Mouse (Mus musculus): ENCODE measurements around the gene Slc6a6.

DNA sequence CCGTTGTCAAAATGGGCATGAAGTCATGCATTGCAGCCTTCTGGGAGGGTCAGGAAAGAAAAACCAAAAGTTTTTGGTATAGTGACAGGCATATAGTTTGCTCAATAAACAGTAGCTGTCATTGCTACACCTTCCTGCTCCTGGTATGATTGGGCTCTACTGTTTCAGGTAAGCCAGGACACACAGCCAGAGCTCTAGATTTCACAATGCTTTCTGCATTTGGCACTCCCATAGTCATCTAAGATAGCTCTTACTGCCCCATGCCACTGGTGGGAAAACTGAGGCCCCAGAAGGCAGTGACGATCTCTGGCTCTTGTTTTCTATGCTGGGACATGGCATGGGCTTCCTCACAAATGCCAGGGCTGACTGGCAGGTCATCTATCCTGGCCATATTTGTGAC lies 19.6 kb downstream of the Slc6a6 start:
- TF ChIP-seq POLR2A (IDR thresholded peaks at IDR 0.05; ENCODE audit: extremely low read depth, insufficient read depth, low read length) (no peak), CTCF (IDR thresholded peaks at IDR 0.05; ENCODE audit: extremely low read depth, insufficient read depth, low read length) (no peak)

All from cortical plate, adult 2 months (tissue).